Mouse (Mus musculus) right cerebral cortex, postnatal 4 days (tissue): Measurements from ENCODE around the gene 1700067P10Rik.

Experiments
- DNase-seq: peaks from one replicate; pipeline ENCODE4 v3.0.0-alpha.2; 2022

Gene 1700067P10Rik

DNA sequence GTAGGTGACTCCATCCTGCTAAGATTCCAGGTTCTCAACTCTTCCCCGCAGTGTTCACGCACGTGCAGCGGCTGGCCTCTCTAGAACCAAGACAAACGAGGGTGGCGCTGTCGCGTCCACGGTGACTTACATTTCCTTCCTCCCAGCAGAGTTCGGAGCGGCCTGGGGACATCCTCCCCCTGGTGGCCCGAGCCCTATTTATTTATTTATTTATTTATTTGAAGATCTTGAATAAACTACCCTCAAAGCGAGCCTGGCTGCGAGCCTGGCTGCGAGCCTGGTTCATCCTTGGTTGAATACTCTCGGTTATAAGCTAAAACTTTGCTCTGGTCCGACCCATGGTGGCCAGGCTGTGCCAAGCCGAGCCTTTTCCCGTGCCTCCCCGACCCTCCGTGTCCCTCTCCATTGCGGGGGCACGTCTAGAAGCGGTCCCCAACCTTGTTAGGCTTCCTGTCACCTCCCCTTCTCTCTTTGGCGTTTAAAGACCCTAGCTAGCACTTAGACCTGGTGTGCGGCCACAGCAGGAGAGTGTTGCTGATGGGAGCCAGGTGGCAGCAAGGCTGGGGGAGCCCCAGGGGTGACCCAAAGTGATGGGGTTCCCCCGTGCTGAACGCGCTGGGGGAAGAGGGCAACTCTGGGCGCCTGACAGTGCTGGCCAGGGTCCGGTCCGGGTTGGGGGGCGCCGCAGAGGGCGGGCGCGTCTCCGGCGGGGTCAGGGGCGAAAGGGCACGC lies 8.1 kb downstream of the 1700067P10Rik start:
- no peak for DNase-seq

GRCm38 (mm10) chr17:48097743-48098527 lies 8.8 kb downstream of the 1700067P10Rik start:
- no peak for DNase-seq

GRCm38 (mm10) chr17:48098528-48098890 lies 9.4 kb downstream of the 1700067P10Rik start:
- no peak for DNase-seq

DNA sequence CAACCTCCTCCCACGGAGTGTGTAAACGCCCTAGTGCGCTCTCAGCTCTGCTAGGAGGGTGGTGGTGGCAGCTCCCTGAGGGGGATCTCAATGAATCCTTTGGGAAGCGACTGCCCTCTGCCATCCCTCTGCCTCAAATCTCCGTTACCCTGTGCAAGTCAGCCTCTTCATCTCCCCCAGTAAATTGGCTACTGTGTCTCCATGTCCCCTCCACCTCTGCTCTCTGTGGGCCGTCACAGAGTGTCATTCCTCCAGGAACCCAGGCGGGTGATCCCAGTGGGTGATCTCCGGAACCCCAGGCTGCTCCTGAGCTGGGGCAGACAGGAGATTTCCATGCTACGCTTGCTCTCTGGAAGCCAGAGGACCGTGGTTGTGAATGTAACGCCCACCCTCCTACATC lies 10.2 kb downstream of the 1700067P10Rik start:
- DNase-seq = no peak

DNA sequence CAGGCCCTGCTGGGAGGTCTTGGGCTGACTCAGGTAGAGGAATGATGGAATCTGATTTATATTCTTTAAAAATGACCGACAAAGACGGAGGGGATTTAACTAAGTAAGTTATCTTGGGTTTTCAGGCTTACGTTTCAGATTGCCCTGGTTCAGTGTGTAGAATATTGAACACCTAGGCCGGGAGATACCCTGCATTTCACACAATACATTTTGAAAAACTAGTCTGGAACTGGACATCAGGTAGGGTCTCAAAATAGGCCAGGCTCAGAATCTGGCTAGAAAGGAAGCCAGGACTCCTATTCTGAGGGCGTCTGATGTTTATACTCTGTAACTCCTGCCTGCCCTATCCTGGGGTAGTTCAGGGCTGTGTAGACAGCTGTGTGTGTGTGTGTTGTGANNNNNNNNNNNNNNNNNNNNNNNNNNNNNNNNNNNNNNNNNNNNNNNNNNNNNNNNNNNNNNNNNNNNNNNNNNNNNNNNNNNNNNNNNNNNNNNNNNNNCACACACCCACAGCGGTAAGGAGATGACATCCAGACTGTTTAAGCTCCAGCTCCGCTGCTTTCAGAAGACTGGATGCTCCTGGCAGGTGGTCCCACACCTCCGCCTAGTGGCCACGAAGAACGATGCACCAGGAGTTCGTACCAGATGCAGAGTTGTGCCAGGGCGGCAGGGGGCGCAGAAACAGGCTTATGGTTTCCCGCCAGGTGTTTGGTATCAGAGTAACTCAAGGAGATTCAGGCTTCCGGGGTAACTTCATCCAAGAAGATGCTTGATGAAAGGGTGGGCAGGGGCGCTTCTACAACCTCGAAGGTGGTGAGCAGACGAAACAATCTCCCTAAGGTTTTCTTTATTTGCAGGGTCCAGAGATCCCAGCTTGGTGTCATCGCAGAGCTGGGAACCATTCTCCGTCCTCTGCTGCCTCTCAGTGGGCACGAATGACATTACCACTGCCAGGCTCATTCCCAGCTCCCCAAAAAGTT lies 11.6 kb downstream of the 1700067P10Rik start:
- peak; percentile 87 for DNase-seq

GRCm38 (mm10) chr17:48107333-48107732 lies 18.2 kb downstream of the 1700067P10Rik start:
- no peak for DNase-seq

DNA sequence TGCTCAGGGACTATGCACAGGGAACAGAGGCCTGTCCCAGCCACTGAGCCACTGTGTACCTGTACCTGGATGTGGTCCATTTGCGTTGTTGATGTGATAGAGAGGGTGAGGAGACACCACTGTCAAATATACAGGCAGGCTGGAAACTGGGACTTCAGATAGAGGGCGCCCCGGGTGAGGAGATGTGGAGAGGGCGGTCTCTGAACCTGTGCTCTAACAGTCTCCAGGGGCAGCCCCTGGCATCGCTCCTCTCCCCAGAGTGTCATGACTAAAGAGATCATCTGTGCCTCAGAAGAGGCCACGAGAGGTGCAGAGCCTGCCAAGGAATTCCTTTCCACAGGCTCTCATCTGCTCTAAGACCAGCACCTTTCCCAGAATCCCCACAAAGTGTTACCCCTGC lies 18.7 kb downstream of the 1700067P10Rik start:
- no peak for DNase-seq

- no peak for DNase-seq
Observed at GRCm38 (mm10) chr17:48108520-48108919, 19.4 kb downstream of the 1700067P10Rik start.

DNA sequence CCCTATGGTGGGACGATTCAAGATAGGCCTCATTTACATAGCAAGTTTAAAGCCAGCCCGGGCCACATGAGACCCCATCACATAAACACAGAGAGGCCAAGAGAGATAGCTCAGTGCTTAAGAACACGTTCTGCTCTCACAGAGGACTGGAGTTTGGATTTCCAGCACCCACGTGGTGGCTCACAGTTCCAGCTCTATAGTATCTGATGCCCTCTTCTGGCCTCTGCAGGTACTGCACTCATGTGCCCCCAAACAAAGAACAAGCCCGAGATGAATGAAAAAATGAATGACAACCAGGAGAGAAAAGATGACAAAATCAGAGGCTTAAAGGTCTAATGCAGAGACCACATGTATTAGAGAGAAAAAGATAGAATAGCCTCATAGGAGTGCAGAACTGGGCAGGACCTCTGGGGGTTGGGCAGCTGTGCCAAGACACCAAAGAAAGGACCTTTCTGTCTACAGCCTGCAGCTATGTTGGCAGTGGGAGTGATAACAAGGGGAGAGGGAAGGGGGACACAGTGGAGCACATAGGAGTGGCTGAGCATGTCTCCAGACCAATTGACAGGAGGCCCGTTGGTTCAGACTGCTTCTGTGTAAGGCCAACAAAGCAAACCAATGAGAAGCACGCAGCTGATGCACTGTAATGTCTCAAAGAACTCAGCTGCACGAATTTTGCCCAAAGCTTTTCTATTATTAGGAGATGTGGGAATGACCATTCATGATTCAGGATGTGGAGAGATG lies 21.6 kb downstream of the 1700067P10Rik start:
- DNase-seq = no peak

- no peak for DNase-seq
Observed at GRCm38 (mm10) chr17:48118570-48118969, 29.5 kb downstream of the 1700067P10Rik start.

DNA sequence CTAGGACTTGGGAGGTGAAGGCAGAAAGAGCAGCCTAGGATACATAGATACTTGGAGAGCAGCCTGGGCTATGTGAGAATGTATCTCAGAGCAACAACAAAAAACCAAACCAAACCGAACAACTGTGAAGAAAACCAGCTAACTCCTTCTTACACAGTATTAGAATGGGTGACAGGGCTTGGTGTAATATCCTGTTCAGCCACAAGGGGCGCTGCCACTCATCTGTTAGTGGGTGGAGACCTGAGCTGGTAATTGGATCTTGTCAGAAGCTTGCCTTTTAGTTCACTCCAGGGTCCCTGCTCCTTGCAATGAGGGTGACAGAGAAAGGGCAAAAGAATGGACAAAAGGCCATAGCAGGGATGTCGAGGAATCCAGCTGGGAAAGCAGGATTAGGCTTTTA lies 30.5 kb downstream of the 1700067P10Rik start:
- peak; percentile 85 for DNase-seq

- no peak for DNase-seq
Observed at GRCm38 (mm10) chr17:48120456-48120855, 31.3 kb downstream of the 1700067P10Rik start.

GRCm38 (mm10) chr17:48132810-48133209 lies 43.7 kb downstream of the 1700067P10Rik start:
- DNase-seq = no peak
